Mouse (Mus musculus) ovary, adult 10 weeks (tissue): ENCODE data around the gene Olfr1153. TPM values are rescaled to one million over a fixed set of nuclear protein-coding genes. Genes with fewer than 3 reads are reported as not detected.

Experiments used
- polyA plus RNA-seq: library from polyadenylated mRNA; stranded (reverse); fragments of 350-450 nt; fragmentation: Illumina TruSeq; extraction: RNeasy Lipid Tissue Mini Kit (QIAGEN cat#74804); gene quantifications from one replicate; pipeline ENCODE4 v1.2.3, GENCODE M21; 2014

Gene Olfr1153
- polyA plus RNA-seq: not detected

GRCm38 (mm10) chr2:87894662-87895061 lies at the start of gene Olfr1153:
Gene Olfr1153, plus strand, starts transcription at chr2:87894962.

GRCm38 (mm10) chr2:87855562-87855961 lies 39.2 kb upstream of the Olfr1153 start, which contains the start of gene Olfr1151:
Gene Olfr1151, plus strand, starts transcription at chr2:87855862.

GRCm38 (mm10) chr2:87866192-87866591 lies 28.6 kb upstream of the Olfr1153 start, which contains the start of gene Olfr1152:
Gene Olfr1152, plus strand, starts transcription at chr2:87866492.

GRCm38 (mm10) chr2:87905066-87905465 lies 10.3 kb downstream of the Olfr1153 start, which contains the start of gene Olfr1154:
Gene Olfr1154, minus strand, starts transcription at chr2:87905166.

GRCm38 (mm10) chr2:87945037-87945436 lies 50.3 kb downstream of the Olfr1153 start, which contains the start of gene Olfr1155:
Gene Olfr1155, minus strand, starts transcription at chr2:87945137.

Other genes with a start within 250 kb of the Olfr1153 start
- gene Olfr1133, start 247.6 kb upstream of the Olfr1153 start, polyA plus RNA-seq: not detected
- not detected for gene Olfr1134, start 236.5 kb upstream of the Olfr1153 start, polyA plus RNA-seq
- not detected for gene Olfr1135, start 221.3 kb upstream of the Olfr1153 start, polyA plus RNA-seq
- gene Olfr1136, start 201.0 kb upstream of the Olfr1153 start, polyA plus RNA-seq: not detected
- gene Olfr1137, start 181.8 kb upstream of the Olfr1153 start, polyA plus RNA-seq: not detected
- not detected for gene Olfr1138, start 155.0 kb upstream of the Olfr1153 start, polyA plus RNA-seq
- not detected for gene Olfr1140, start 151.2 kb upstream of the Olfr1153 start, polyA plus RNA-seq
- gene Olfr1141, start 141.0 kb upstream of the Olfr1153 start, polyA plus RNA-seq: not detected
- gene Olfr152, start 115.5 kb upstream of the Olfr1153 start, polyA plus RNA-seq: not detected
- gene Olfr1143, start 94.4 kb upstream of the Olfr1153 start, polyA plus RNA-seq: not detected
- not detected for gene Olfr1145, start 85.1 kb upstream of the Olfr1153 start, polyA plus RNA-seq
- gene Olfr1148, start 64.4 kb upstream of the Olfr1153 start, polyA plus RNA-seq: not detected
- not detected for gene Olfr1150-ps1, start 51.0 kb upstream of the Olfr1153 start, polyA plus RNA-seq
- gene Olfr1151, start 39.1 kb upstream of the Olfr1153 start, polyA plus RNA-seq: not detected
- not detected for gene Olfr1152, start 28.5 kb upstream of the Olfr1153 start, polyA plus RNA-seq
- gene Olfr1154, start 10.2 kb downstream of the Olfr1153 start, polyA plus RNA-seq: not detected
- gene Olfr1155, start 50.2 kb downstream of the Olfr1153 start, polyA plus RNA-seq: not detected
- gene Olfr1156, start 58.1 kb downstream of the Olfr1153 start, polyA plus RNA-seq: not detected
- not detected for gene Olfr1157, start 73.3 kb downstream of the Olfr1153 start, polyA plus RNA-seq
- gene Olfr74, start 79.7 kb downstream of the Olfr1153 start, polyA plus RNA-seq: not detected
- gene Olfr1158, start 95.2 kb downstream of the Olfr1153 start, polyA plus RNA-seq: not detected
- not detected for gene Olfr1160, start 113.3 kb downstream of the Olfr1153 start, polyA plus RNA-seq
- not detected for gene Olfr1161, start 127.8 kb downstream of the Olfr1153 start, polyA plus RNA-seq
- gene Olfr73, start 142.7 kb downstream of the Olfr1153 start, polyA plus RNA-seq: not detected
- not detected for gene Olfr1162, start 156.2 kb downstream of the Olfr1153 start, polyA plus RNA-seq
- gene Olfr1163, start 176.9 kb downstream of the Olfr1153 start, polyA plus RNA-seq: not detected
- gene Olfr1164, start 199.0 kb downstream of the Olfr1153 start, polyA plus RNA-seq: not detected
- not detected for gene Olfr1166, start 233.3 kb downstream of the Olfr1153 start, polyA plus RNA-seq